Mouse (Mus musculus) midbrain, embryonic 16.5 days (tissue): Measurements from ENCODE around the gene Acy3. TPM values are rescaled to one million over a fixed set of nuclear protein-coding genes. Genes with fewer than 3 reads are reported as not detected.
A peak's percentile ranks its signal among the peaks of the same experiment; 100 is the strongest.

Source experiments
- ATAC-seq: fragments of 200-750 bp; cut with Nextera tagmentation; 2 replicates; pipeline ENCODE4 v1.8.0; 2017; ENCODE audit warnings: moderate TSS enrichment
- H3K27ac ChIP-seq: fragments of 300-500 bp; sonication (generic); 2 replicates; pipeline ENCODE4 v1.5.1; 2014; ENCODE audit warnings: mild to moderate bottlenecking, low read length, mixed read lengths
- H3K27me3 ChIP-seq: fragments of 300-500 bp; sonication (generic); 2 replicates; pipeline ENCODE4 v1.6.1; 2014; ENCODE audit warnings: low read depth, low read length, mixed read lengths; ENCODE audit not compliant: control insufficient read depth, insufficient read depth
- H3K36me3 ChIP-seq: fragments of 300-500 bp; sonication (generic); 2 replicates; pipeline ENCODE4 v1.6.1; 2014; ENCODE audit warnings: mild to moderate bottlenecking, low read length, moderate library complexity, mixed read lengths; ENCODE audit not compliant: control insufficient read depth, insufficient read depth
- H3K4me1 ChIP-seq: fragments of 300-500 bp; sonication (generic); 2 replicates; pipeline ENCODE4 v1.6.1; 2014; ENCODE audit warnings: mild to moderate bottlenecking, low read length, mixed read lengths; ENCODE audit not compliant: control insufficient read depth, insufficient read depth
- H3K4me2 ChIP-seq: fragments of 300-500 bp; sonication (generic); 2 replicates; pipeline ENCODE4 v1.6.1; 2014; ENCODE audit warnings: mild to moderate bottlenecking, low read length, mixed read lengths
- H3K4me3 ChIP-seq: fragments of 300-500 bp; sonication (generic); 2 replicates; pipeline ENCODE4 v1.5.1; 2014; ENCODE audit warnings: low read depth, mild to moderate bottlenecking, low read length, moderate library complexity, mixed read lengths
- H3K9ac ChIP-seq: fragments of 300-500 bp; sonication (generic); 2 replicates; pipeline ENCODE4 v1.6.1; 2014; ENCODE audit warnings: low read depth, low read length, mixed read lengths
- H3K9me3 ChIP-seq: fragments of 300-500 bp; sonication (generic); replicated peaks from 2 replicates; pipeline ENCODE4 v1.6.1; 2014; ENCODE audit warnings: mild to moderate bottlenecking, low read length, mixed read lengths; ENCODE audit not compliant: control insufficient read depth, poor library complexity, severe bottlenecking
- WGBS: fragments of 180-500 bp; shearing (Covaris S2); extraction: QIAGEN DNeasy Blood & Tissue Kit; methylation state at CpG from one replicate; pipeline ENCODE4 v1.1.7; 2014; 5-methylcytosine and 5-hydroxymethylcytosine counted together
- polyA plus RNA-seq: library from polyadenylated mRNA; unstranded; fragments of >200 nt; fragmentation: Nextera tagmentation; extraction: Ambion mirVana; gene quantifications from 2 replicates; pipeline ENCODE4 v1.2.1, GENCODE M21; 2015

The Acy3 gene
- polyA plus RNA-seq, 1 experiment from 2014 or later: 1.0 TPM

GRCm38 (mm10) chr19:3996106-3996505 is 9.7 kb downstream of the Acy3 start:
- Histone ChIP-seq H3K9ac (no peak overlapping the region), H3K27ac (no peak overlapping the region), H3K27me3 (no peaks in the 10 kb centered on the region), H3K9me3 (no peaks in the 10 kb centered on the region), H3K4me2 (no peak overlapping the region), H3K4me1 (peaks cover 8% of the 10 kb centered on the region), H3K4me3 (no peak overlapping the region), H3K36me3 (no peaks in the 10 kb centered on the region)
- WGBS: 76% methylated on average over 7 of the region's 7 CpGs
- ATAC-seq: no peak

DNA sequence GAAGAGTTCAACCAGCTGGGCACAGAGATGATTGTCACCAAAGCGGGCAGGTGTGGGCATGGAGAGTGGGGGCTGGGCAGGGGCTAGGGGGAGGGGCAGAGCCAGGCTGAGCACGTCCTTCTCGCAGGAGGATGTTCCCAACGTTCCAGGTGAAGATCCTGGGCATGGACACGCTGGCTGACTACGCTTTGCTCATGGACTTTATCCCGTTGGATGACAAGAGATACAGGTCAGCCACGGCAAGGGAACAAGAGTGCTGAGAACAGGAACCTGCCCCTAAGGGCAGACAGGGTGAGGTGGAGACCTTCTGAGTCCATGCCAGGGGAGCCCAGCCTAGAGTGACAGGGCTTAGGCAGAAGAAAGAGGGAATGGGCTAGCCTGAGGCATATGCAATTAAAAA is 10.4 kb downstream of the Acy3 start:
- Histone ChIP-seq H3K4me2 (no peak overlapping the region), H3K4me3 (no peak overlapping the region), H3K27ac (no peak overlapping the region), H3K9ac (no peak overlapping the region), H3K36me3 (no peaks in the 10 kb centered on the region), H3K27me3 (no peaks in the 10 kb centered on the region), H3K9me3 (no peaks in the 10 kb centered on the region), H3K4me1 (peaks cover 14% of the 10 kb centered on the region)
- ATAC-seq: no peak
- WGBS: 79% methylated on average over 8 of the region's 8 CpGs

GRCm38 (mm10) chr19:3997231-3997630 is 10.9 kb downstream of the Acy3 start:
- H3K4me1 ChIP-seq: peaks cover 16% of the 10 kb centered on the region
- no peak overlapping the region for H3K4me2 ChIP-seq
- H3K36me3 ChIP-seq: no peaks in the 10 kb centered on the region
- 66% methylated on average over 8 of the region's 8 CpGs for WGBS
- H3K4me3 ChIP-seq: no peak overlapping the region
- H3K27ac ChIP-seq: no peak overlapping the region
- no peaks in the 10 kb centered on the region for H3K9me3 ChIP-seq
- H3K27me3 ChIP-seq: no peaks in the 10 kb centered on the region
- ATAC-seq: no peak
- no peak overlapping the region for H3K9ac ChIP-seq

DNA sequence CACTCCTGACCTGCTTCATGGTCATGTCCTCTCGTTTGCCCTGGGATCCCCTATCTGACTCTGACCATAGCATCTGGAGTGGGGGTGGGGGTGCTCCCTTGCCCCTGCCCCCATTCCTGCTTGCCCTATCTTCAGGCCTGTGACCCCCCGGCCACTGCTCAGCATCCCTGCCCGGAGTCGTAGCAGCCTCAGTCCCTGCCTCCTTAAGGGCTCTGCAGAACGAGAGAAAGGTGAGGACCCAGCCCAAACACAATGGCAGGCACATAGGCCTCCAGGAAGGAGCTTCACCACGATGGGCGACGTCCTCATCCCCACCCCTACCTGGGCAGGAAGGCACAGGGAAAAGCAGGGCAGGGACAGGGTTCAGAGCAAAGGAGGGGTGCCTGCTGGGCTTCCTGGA is 12.0 kb downstream of the Acy3 start:
- Histone ChIP-seq H3K27me3 (no peaks in the 10 kb centered on the region), H3K4me2 (no peak overlapping the region), H3K9me3 (no peaks in the 10 kb centered on the region), H3K27ac (no peak overlapping the region), H3K36me3 (no peaks in the 10 kb centered on the region), H3K4me1 (peaks cover 16% of the 10 kb centered on the region), H3K4me3 (no peak overlapping the region), H3K9ac (no peak overlapping the region)
- no peak for ATAC-seq
- WGBS: 75% methylated on average over 8 of the region's 8 CpGs

DNA sequence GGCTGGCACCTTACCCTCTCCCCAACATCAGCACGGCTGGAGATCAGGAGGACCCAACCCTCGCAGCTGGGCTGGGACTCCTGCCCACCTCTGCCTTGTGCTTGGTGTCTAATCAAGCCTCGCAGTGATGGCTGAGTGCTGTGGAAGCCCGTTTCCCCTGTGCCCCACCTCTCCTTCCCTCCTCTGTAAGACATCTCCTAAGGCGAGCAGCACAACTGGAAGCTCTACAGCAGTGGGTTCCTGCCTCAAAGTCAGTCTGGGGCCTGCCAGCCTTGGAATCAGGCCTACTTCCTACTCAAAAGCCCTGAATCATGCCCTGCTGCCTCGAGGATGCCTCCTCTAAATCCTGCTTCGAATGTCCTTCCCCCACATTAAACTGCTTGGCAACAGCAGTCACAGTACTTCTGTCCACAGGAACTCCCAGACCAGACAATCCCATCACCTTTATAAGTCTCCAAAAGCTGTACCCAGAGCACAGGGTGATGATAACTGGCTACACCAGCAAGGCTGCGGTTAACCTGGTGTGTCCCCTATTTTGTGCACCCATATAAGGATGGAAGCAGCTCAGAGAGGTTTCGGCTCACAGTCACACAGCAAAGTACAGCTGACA is 12.9 kb downstream of the Acy3 start:
- 84% methylated on average over 9 of the region's 9 CpGs for WGBS
- no peaks in the 10 kb centered on the region for H3K36me3 ChIP-seq
- H3K27ac ChIP-seq: no peak overlapping the region
- no peak for ATAC-seq
- peaks cover 16% of the 10 kb centered on the region for H3K4me1 ChIP-seq
- peak overlapping the region; percentile 81 for H3K4me3 ChIP-seq
- H3K9ac ChIP-seq: no peak overlapping the region
- H3K9me3 ChIP-seq: no peaks in the 10 kb centered on the region
- peak overlapping the region; percentile 91 for H3K4me2 ChIP-seq
- H3K27me3 ChIP-seq: no peaks in the 10 kb centered on the region

GRCm38 (mm10) chr19:4000119-4000900 is 13.9 kb downstream of the Acy3 start, which contains the start of the genes Nudt8 and Gm49405:
Nudt8 (plus strand) TSS chr19:4000580.
Gm49405 (plus strand) TSS chr19:4000626.
- Histone ChIP-seq H3K9ac (peak within 1 kb of the TSS; percentile 93), H3K4me1 (peaks cover 16% of the 10 kb centered on the region), H3K36me3 (peaks cover 2% of the 10 kb centered on the region; the same call in 1 of the 2 replicates), H3K9me3 (no peaks in the 10 kb centered on the region), H3K27me3 (no peaks in the 10 kb centered on the region), H3K4me3 (peak within 1 kb of the TSS; percentile 81), H3K4me2 (peak within 1 kb of the TSS; percentile 91), H3K27ac (peak within 1 kb of the TSS; percentile 97)
- under 1% methylated on average over 64 of the region's 64 CpGs for WGBS
- peak; percentile 92 for ATAC-seq

GRCm38 (mm10) chr19:4000949-4001525 is 14.7 kb downstream of the Acy3 start:
- peak overlapping the region; percentile 97 for H3K27ac ChIP-seq
- peak overlapping the region; percentile 93 for H3K9ac ChIP-seq
- peak; percentile 18; the same call in 1 of the 2 replicates for ATAC-seq
- WGBS: 14% methylated on average over 17 of the region's 17 CpGs
- no peaks in the 10 kb centered on the region for H3K9me3 ChIP-seq
- peaks cover 4% of the 10 kb centered on the region; the same call in 1 of the 2 replicates for H3K36me3 ChIP-seq
- H3K27me3 ChIP-seq: no peaks in the 10 kb centered on the region
- H3K4me2 ChIP-seq: peak overlapping the region; percentile 91
- peaks cover 16% of the 10 kb centered on the region for H3K4me1 ChIP-seq
- peak overlapping the region; percentile 81 for H3K4me3 ChIP-seq

GRCm38 (mm10) chr19:4001752-4002151 is 15.4 kb downstream of the Acy3 start:
- peaks cover 16% of the 10 kb centered on the region for H3K4me1 ChIP-seq
- H3K27me3 ChIP-seq: no peaks in the 10 kb centered on the region
- H3K9ac ChIP-seq: peak overlapping the region; percentile 93; the same call in 1 of the 2 replicates
- ATAC-seq: no peak
- no peak overlapping the region for H3K27ac ChIP-seq
- no peak overlapping the region for H3K4me3 ChIP-seq
- peak overlapping the region; percentile 91 for H3K4me2 ChIP-seq
- WGBS: 94% methylated on average over 5 of the region's 5 CpGs
- H3K36me3 ChIP-seq: peaks cover 4% of the 10 kb centered on the region; the same call in 1 of the 2 replicates
- no peaks in the 10 kb centered on the region for H3K9me3 ChIP-seq

DNA sequence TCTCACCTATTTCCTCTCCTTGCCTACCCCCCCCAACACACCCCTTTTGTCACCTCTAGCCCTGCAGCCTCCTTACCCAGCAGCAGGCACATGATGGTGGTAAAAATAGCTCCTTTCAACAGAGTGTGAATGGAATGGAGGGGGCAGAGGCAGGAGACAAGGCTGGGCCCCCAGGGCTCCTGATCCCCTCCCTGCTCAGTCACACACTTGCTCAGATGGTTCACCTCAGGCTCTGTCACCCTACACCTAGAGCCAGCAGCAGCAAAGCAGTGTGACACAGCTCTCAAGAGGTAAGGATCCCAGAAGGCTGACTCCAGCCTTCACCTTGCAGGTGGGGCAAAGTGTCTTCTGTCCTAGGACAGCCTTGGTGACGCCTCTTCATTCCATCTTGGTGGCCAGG is 16.7 kb downstream of the Acy3 start, which contains the start of gene Doc2g:
Gene Doc2g, plus strand, starts transcription at position 202 of the 400 bp plus-strand sequence.
- 94% methylated on average over 1 of the region's 1 CpGs for WGBS
- no peak within 1 kb of the TSS for H3K4me3 ChIP-seq
- no peak for ATAC-seq
- no peak within 1 kb of the TSS for H3K4me2 ChIP-seq
- no peaks in the 10 kb centered on the region for H3K9me3 ChIP-seq
- no peak within 1 kb of the TSS for H3K27ac ChIP-seq
- H3K9ac ChIP-seq: no peak within 1 kb of the TSS
- H3K36me3 ChIP-seq: peaks cover 16% of the 10 kb centered on the region
- H3K4me1 ChIP-seq: peaks cover 16% of the 10 kb centered on the region
- no peaks in the 10 kb centered on the region for H3K27me3 ChIP-seq
